Mouse (Mus musculus): ENCODE results near the gene Tpt1. TPM values are rescaled to one million over a fixed set of nuclear protein-coding genes. Genes with fewer than 3 reads are reported as not detected.

Gene Tpt1
- polyA plus RNA-seq, 1 experiment, result 5,697 TPM

DNA sequence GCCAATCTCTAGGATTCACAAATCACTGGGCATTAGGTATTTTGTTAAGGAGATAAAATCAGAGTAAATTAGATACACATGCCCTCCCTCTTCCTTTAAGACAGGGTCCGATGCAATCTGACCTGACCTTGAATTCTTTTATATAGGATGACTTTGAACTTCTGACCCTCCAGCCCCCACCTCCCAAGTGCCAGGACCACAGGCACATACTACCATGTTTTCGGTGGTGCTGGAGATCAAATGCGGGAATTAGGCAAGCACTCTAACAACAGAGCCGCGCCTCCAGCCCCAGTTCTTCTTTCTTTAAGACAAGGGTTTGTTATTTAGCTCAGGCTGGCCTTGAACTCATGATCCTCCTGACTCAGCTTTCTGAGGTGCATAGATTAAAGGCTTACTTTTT, 39.0 kb downstream of the Tpt1 start:
- no peaks in the 10 kb centered on the region for H3K79me2 ChIP-seq (ENCODE audit: control insufficient read depth, insufficient read depth)
- H3K4me3 ChIP-seq (ENCODE audit: insufficient read depth, poor library complexity, severe bottlenecking), result no peak overlapping the region
- no peak overlapping the region for H3ac ChIP-seq (ENCODE audit: control insufficient read depth, insufficient read length, low read depth)
- TF ChIP-seq FOSL1 (IDR thresholded peaks at IDR 0.05; ENCODE audit: insufficient read depth, low read length, poor library complexity, severe bottlenecking), result no peak
- no peak for TF ChIP-seq USF1 (IDR thresholded peaks at IDR 0.05; ENCODE audit: low read depth)
- TF ChIP-seq MYOD1 (IDR thresholded peaks at IDR 0.05; ENCODE audit: control insufficient read depth, insufficient read length, low read depth), result no peak
- TF ChIP-seq MAX (IDR thresholded peaks at IDR 0.05), result no peak
- TF ChIP-seq CTCF (IDR thresholded peaks at IDR 0.05; ENCODE audit: control insufficient read depth, insufficient read depth, insufficient read length), result no peak
- no peak for TF ChIP-seq CEBPB (IDR thresholded peaks at IDR 0.05; ENCODE audit: low read depth)
- TF ChIP-seq MYOG (IDR thresholded peaks at IDR 0.05; ENCODE audit: control insufficient read depth, extremely low read depth, insufficient read length), result no peak
- no peaks in the 10 kb centered on the region for H3K36me3 ChIP-seq (ENCODE audit: control insufficient read depth, insufficient read depth)
- no peaks in the 10 kb centered on the region for H3K79me3 ChIP-seq (ENCODE audit: low read depth)
- H3K27me3 ChIP-seq (ENCODE audit: control insufficient read depth, insufficient read depth, insufficient read length), result no peaks in the 10 kb centered on the region

DNA sequence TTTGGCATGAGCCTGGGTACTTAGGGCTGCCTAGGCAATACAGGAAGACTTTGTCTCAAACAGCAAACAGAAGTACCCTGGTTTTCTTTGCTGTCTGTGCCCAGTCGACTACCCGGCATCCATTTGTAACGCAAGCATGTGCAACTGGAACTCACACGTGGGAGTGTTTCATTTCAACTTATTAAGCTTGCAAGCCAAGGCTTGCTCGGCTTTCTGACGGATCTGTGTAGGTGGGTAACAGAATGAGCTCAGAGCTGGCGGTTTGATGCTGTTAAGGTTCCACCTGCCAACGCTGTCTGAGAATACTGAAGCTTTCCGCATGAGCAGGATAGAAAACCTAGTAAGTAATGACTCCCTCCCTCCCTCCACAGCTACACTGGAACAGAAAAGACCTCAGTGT, 47.2 kb downstream of the Tpt1 start:
- peaks cover 18% of the 10 kb centered on the region for H3K36me3 ChIP-seq (ENCODE audit: control insufficient read depth, insufficient read depth)

More for the DNA sequence above, 47.2 kb downstream of the Tpt1 start:
- no peak overlapping the region for H3ac ChIP-seq (ENCODE audit: control insufficient read depth, insufficient read length, low read depth)
- no peak for TF ChIP-seq CTCF (IDR thresholded peaks at IDR 0.05; ENCODE audit: control insufficient read depth, insufficient read depth, insufficient read length)
- no peak overlapping the region for H3K4me3 ChIP-seq (ENCODE audit: insufficient read depth, poor library complexity, severe bottlenecking)
- no peaks in the 10 kb centered on the region for H3K79me3 ChIP-seq (ENCODE audit: low read depth)
- no peaks in the 10 kb centered on the region for H3K27me3 ChIP-seq (ENCODE audit: control insufficient read depth, insufficient read depth, insufficient read length)
- no peaks in the 10 kb centered on the region for H3K79me2 ChIP-seq (ENCODE audit: control insufficient read depth, insufficient read depth)

Other genes starting within 250 kb of the Tpt1 start
- gene Erich6b, start 202.8 kb upstream of the Tpt1 start, polyA plus RNA-seq (2012; fragmentation: generic; extraction: Trizol), result not detected
- 7.9 TPM for gene Cog3, start 90.6 kb upstream of the Tpt1 start, polyA plus RNA-seq (2012; fragmentation: generic; extraction: Trizol)
- gene Slc25a30, start 58.1 kb upstream of the Tpt1 start, polyA plus RNA-seq (2012; fragmentation: generic; extraction: Trizol), result 15.9 TPM
- not detected for gene Kctd4, start 109.9 kb downstream of the Tpt1 start, polyA plus RNA-seq (2012; fragmentation: generic; extraction: Trizol)
- gene Gtf2f2, start 165.8 kb downstream of the Tpt1 start, polyA plus RNA-seq (2012; fragmentation: generic; extraction: Trizol), result 30.2 TPM

Measured in C2C12 (cell line).